Mouse (Mus musculus) cortical plate, adult 2 months (tissue): ENCODE measurements around the gene Pomgnt1. TPM values are rescaled to one million over a fixed set of nuclear protein-coding genes. Genes with fewer than 3 reads are reported as not detected.

Experiments
- H3K27ac ChIP-seq: fragments of 200-500 bp; 2 replicates; pipeline ENCODE4 v1.5.1; 2012; ENCODE audit warnings: low read length, control low read depth, inconsistent platforms; ENCODE audit not compliant: insufficient read depth
- H3K4me1 ChIP-seq: fragments of 200-500 bp; 2 replicates; pipeline ENCODE4 v1.6.1; 2011; ENCODE audit warnings: low read length; ENCODE audit not compliant: control insufficient read depth, insufficient read depth
- H3K4me3 ChIP-seq: fragments of 200-500 bp; 2 replicates; pipeline ENCODE4 v1.5.1; 2011; ENCODE audit warnings: mild to moderate bottlenecking, low read length, control low read depth; ENCODE audit not compliant: insufficient read depth
- CTCF ChIP-seq: fragments of 200-500 bp; IDR thresholded peaks from 2 replicates; pipeline ENCODE4 v1.5.1; 2011; ENCODE audit warnings: mild to moderate bottlenecking, control low read depth, low read length; ENCODE audit not compliant: insufficient read depth; ENCODE audit errors: extremely low read depth
- POLR2A ChIP-seq: fragments of 200-500 bp; IDR thresholded peaks from 2 replicates; pipeline ENCODE4 v1.6.1; 2011; ENCODE audit warnings: mild to moderate bottlenecking, low read length, control low read depth; ENCODE audit not compliant: insufficient read depth; ENCODE audit errors: extremely low read depth
- polyA plus RNA-seq: library from polyadenylated mRNA; depleted of rRNA; stranded (reverse); fragments of >200 nt; gene quantifications from 2 replicates; pipeline ENCODE4 v1.2.3, GENCODE M21; 2012; rRNA removed

Gene Pomgnt1
- polyA plus RNA-seq, result 80.3 and 84.4 TPM in 2 replicates

GRCm38 (mm10) chr4:116123602-116124519 lies at the start of gene Pomgnt1, which contains the start of gene Rad54l:
Gene Pomgnt1, plus strand, starts transcription at chr4:116123840.
Gene Rad54l, minus strand, starts transcription at chr4:116123690.
- H3K4me1 ChIP-seq, result no peaks in the 10 kb centered on the region
- H3K4me3 ChIP-seq, result peak within 1 kb of the TSS; percentile 92
- no peak for TF ChIP-seq CTCF
- peak; percentile 68 for TF ChIP-seq POLR2A
- 0 out of 2 replicates have a peak within 1 kb of the TSS, but pooled peaks have one; percentile 58 for H3K27ac ChIP-seq

- Histone ChIP-seq H3K27ac (no peak overlapping the region), H3K4me1 (peaks cover 6% of the 10 kb centered on the region), H3K4me3 (peak overlapping the region; percentile 59)
- TF ChIP-seq POLR2A (no peak), CTCF (0 out of 2 replicates have a peak, but pooled peaks have one; percentile 9)
Measured at GRCm38 (mm10) chr4:116074145-116074675, 49.4 kb upstream of the Pomgnt1 start.

GRCm38 (mm10) chr4:116074861-116075620 lies 48.6 kb upstream of the Pomgnt1 start, which contains the start of the genes Uqcrh and Lrrc41:
Gene Uqcrh, minus strand, starts transcription at chr4:116075071.
Gene Lrrc41, plus strand, starts transcription at chr4:116075269.
- TF ChIP-seq POLR2A (peak; percentile 97), CTCF (no peak)
- peak within 1 kb of the TSS; percentile 78 for H3K27ac ChIP-seq
- H3K4me3 ChIP-seq, result peak within 1 kb of the TSS; percentile 59
- H3K4me1 ChIP-seq, result peaks cover 6% of the 10 kb centered on the region

GRCm38 (mm10) chr4:116075631-116076368 lies 47.8 kb upstream of the Pomgnt1 start:
- TF ChIP-seq CTCF, result no peak
- TF ChIP-seq POLR2A, result no peak
- peaks cover 6% of the 10 kb centered on the region for H3K4me1 ChIP-seq
- H3K4me3 ChIP-seq, result peak overlapping the region; percentile 59
- peak overlapping the region; percentile 78 for H3K27ac ChIP-seq

GRCm38 (mm10) chr4:116076369-116077231 lies 47.0 kb upstream of the Pomgnt1 start:
- Histone ChIP-seq H3K4me3 (peak overlapping the region; percentile 59), H3K4me1 (peaks cover 6% of the 10 kb centered on the region), H3K27ac (peak overlapping the region; percentile 78)
- TF ChIP-seq CTCF (no peak), POLR2A (no peak)

- Histone ChIP-seq H3K4me1 (peaks cover 6% of the 10 kb centered on the region), H3K4me3 (peak overlapping the region; percentile 59; the same call in 1 of the 2 replicates), H3K27ac (0 out of 2 replicates have a peak overlapping the region, but pooled peaks have one; percentile 2)
- no peak for TF ChIP-seq CTCF
- TF ChIP-seq POLR2A, result no peak
Measured at GRCm38 (mm10) chr4:116077240-116078095, 46.2 kb upstream of the Pomgnt1 start.

- H3K4me1 ChIP-seq, result 0 out of 2 replicates have a peak, but pooled peaks cover 1% of the 10 kb centered on the region
- TF ChIP-seq POLR2A (no peak), CTCF (no peak)
- H3K4me3 ChIP-seq, result no peak overlapping the region
- no peak overlapping the region for H3K27ac ChIP-seq
Measured at GRCm38 (mm10) chr4:116088510-116089249, 35.0 kb upstream of the Pomgnt1 start.
